Mouse (Mus musculus): ENCODE results near the gene Lmntd1. TPM values are rescaled to one million over a fixed set of nuclear protein-coding genes. Genes with fewer than 3 reads are reported as not detected.

Lmntd1 gene
- total RNA-seq, 4 experiments from 2014 or later, result 1.1 to 3.6 (median 3.2) TPM

GRCm38 (mm10) chr6:145605203-145605602 lies 8.9 kb downstream of the Lmntd1 start:
- no peak for DNase-seq (ENCODE audit: low spot score)

DNA sequence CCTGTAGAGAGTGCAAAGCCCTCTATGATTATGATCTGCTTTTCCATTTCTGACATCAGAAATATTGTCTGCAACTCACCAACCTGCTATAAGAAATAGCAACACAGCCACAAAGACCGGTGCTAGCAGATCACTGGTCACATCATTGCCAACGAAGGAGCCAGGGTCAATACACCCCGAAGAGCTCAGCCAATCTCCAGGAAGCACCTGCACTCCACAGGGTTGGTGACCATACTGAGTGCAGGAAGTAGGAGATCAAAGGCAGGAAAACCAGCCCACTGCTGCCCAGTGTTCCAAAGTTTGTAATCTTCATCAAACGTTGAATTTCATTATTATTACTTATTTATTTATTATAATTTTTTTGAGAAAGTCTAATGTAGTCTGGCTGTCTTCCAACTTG lies 9.5 kb downstream of the Lmntd1 start:
- DNase-seq (ENCODE audit: low spot score), result no peak

GRCm38 (mm10) chr6:145604126-145604525 lies 10.0 kb downstream of the Lmntd1 start:
- no peak for DNase-seq (ENCODE audit: low spot score)

DNA sequence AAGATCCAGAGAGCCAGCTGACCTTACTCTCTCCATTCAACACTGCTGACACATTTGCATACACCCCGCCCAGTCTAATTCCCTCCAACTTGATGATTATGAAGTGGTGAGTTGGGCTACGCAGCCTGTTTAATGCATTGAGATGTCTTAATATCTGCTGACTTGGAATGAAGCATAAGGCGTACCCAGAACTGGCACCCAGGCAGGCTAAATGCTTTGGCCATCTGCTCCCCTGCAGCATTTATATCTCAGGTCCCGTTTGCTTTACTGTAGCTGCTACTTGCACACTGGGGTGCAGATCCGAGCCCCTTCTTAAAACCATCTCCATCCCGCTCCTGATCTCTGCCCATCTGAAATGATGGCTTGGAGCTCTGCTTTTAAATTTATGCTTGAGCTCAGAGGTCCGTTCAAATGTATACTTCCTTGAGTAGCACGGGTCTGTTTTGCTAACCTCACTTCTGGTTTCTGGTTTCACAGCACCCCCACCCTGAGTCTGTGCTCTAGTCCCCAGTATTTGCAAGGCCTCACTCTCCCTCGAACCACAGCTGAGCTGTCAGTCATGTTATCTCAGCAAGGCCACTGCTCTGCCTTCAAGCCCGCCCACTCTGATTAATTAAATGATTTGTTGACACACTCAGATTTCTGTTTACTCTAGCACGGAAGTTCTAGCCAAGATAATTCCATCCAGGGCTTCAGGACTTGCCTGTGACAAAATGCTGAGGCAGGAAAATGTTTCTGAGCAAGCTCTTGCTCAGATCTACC lies 15.1 kb downstream of the Lmntd1 start:
- DNase-seq (ENCODE audit: low spot score), result no peak

- no peak for DNase-seq (ENCODE audit: low spot score)
Observed at GRCm38 (mm10) chr6:145595905-145596304, 18.2 kb downstream of the Lmntd1 start.

DNA sequence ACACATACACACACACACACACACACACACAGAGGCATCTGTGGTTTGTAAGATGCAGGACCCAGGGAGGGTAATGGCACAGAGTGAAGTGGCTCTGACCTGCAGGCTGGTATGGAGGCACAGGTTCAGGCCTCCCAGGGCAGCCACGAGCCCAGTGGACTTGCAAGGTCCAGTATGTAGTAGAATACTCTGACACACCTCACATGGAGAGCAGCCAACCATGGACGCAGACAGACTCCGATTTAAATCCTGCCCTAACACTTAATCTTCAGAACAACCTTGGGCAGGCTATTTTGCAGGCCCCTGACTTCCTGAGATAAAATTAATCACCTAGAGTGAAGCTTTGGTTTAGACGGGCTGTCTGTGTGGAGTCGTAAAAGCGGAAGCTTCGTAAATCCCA lies 20.1 kb downstream of the Lmntd1 start:
- DNase-seq (ENCODE audit: low spot score), result no peak

GRCm38 (mm10) chr6:145592531-145592998 lies 21.6 kb downstream of the Lmntd1 start:
- no peak for DNase-seq (ENCODE audit: low spot score)

DNA sequence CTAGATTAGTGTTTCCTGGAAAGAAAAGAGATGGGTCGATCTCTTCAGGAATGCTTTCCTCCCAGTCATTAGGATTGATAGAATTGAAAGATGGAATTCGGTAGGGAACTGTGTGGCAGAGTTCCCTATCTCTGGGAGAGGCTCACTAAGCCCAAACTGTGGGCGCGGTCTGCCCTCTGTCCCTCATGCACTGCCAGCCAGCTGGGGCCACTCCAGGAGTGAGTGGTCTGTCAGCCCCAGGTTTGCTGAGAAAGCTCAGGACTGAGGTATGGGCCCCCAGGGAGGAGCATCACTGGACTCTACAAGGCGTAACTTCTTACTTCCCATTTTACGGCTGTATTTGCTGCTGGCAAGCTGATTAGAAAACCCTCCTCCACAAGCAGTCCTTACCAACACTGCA lies 22.1 kb downstream of the Lmntd1 start:
- DNase-seq (ENCODE audit: low spot score), result no peak

- DNase-seq (ENCODE audit: low spot score), result no peak
Observed at GRCm38 (mm10) chr6:145591578-145591977, 22.5 kb downstream of the Lmntd1 start.

- DNase-seq (ENCODE audit: low spot score), result no peak
Observed at GRCm38 (mm10) chr6:145590501-145591293, 23.4 kb downstream of the Lmntd1 start.

DNA sequence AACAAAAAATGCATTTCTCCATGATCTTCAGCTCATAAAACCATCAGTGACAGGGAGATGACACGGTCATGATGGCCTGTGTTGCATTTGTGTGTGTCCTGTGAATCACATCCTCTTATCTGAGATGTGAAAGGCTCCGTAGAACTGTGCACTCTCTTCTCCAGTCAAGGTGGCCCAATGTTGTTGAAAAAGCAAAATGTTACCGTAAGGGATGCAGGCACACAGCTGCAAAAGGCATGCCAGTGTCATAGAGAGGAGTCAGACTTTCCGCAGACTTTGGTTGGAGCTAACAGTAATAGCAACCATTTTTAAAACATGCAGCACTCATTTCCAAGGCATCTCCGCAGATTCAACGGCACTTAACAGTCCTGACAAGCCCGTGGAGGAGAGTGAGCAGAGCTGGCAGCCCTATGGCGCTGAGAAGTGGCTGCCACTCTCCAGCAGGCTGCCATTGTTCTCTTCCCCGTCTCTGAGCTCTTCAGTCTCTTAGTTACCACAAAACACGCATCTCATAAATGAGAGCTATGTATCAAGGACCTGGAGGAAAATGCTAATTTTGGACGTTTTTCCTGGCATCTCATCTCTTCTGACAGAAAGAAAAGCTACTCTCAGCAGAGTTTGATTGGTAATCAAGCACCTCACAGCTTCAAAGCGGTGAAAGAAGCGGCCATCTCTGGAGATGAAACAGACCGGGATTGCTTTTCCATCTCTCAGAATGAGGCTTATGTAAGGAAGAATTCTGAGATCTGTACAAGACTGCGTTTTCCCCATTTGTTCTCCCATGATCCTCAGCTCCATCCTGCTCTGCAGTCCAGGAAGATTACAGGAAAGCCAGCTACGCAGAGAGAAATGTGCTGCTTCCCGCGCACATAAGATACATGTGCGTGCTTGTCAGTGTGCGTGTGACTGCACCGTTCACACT lies 28.8 kb downstream of the Lmntd1 start:
- DNase-seq (ENCODE audit: low spot score), result no peak

- DNase-seq (ENCODE audit: low spot score), result no peak
Observed at GRCm38 (mm10) chr6:145581366-145582170, 32.6 kb downstream of the Lmntd1 start.

GRCm38 (mm10) chr6:145579761-145580160 lies 34.4 kb downstream of the Lmntd1 start:
- no peak for DNase-seq (ENCODE audit: low spot score)

DNA sequence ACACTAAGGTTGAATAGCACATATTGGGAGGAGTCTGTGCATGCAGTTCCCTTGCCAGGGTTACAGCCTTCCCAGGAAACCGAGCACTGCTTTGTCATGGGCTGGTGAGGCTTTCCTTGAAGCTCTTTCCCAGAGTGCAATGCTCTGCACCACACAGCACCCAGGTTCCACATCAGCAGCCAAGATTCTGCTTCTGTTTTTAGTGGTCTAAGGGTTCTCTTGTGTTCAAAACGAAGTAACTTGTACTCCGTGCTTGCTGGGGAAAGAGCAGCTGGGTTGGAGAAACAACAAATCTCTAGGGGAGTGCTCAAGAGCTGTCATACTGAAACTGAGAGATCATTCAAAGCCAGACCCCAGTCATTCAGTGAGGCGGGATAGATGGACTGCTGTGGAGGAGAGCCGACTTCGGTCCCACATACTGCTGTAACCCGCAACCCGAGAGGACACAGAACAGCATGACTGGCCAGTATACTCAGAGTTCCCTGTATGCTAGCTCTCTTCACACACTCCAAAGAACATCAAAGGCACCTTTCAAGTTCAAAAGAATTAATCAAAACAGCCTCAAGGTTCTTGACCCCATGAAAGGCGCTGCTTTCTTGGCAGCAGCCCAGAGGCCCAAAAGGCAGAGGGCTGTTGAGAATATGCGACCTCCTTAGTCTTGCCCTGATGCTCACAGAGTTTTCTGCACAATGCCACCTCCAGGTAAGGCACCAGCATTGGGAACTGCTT lies 35.5 kb downstream of the Lmntd1 start:
- no peak for DNase-seq (ENCODE audit: low spot score)

DNA sequence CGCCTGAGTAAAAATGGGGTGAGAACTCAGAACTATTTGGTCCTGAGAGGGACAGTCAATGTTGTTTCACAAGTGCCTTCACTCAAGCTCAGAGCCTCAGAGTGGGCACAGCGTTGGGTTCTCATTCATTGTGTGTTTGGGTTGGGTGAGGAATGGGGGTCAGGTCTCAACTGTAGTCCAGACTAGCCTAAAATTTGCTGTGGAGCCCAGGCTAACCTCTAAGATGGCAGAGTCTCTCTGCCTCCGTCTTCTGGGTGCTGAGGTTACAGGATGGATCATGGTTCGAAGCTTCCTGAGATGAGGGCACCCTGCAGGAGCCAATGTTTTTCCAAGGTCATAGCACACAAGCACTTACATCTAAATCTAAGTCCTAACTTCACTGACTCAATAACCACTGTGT lies 37.4 kb downstream of the Lmntd1 start:
- DNase-seq (ENCODE audit: low spot score), result no peak

DNA sequence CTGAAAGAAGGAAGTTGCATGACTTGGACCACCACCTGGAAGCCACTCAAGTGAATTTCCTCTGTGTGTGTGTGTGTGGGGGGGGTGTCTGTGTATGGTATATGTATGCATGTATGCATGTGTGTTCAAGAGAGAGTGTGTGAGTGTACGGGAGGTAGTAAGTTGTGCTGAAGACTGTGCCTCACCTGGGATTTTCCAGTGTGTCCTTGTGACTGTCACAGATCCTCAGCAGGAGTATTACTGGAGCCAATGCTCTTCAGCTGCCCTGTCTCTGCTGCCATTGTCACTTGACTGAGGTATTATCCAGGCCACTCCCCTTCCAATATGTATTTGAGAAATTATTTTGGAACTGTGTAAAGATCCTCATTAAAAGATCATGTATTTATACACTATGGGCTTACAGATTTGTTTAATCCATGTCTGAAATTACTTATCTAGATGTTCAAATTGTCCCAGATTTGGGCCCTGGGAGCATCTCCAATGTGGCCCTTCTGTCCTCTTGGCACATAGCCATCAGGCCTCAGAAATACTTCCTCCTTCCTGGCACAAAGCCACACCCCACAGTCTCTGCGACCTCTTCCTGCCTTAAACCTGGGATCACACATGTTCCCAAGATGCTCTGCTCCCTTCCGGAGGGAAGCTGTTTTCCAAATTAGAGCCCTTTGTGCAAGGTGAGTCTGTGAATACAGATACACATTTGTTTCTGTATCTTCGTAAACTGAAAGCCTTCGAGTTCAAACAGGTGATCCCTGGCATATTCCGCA lies 40.7 kb downstream of the Lmntd1 start:
- DNase-seq (ENCODE audit: low spot score), result no peak

DNA sequence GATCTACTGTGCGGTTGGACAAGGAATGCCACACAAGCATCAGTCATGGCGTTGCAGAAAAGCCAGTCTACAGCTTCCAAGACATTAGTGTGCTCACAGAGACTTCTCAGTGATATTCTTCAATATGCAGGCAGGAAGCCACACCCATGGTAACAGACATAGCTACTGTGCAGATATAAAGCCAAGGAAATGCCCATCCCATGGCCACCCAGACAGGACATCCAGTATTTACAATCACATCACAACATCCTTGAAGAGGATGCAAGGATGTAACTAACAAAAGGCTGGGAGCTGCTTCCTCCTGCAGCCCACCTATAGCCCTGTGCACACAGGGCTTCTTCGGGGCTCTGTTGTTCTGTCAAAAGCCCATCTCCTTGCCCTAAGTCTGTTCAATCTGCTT lies 45.4 kb downstream of the Lmntd1 start:
- DNase-seq (ENCODE audit: low spot score), result no peak

GRCm38 (mm10) chr6:145567832-145568231 lies 46.3 kb downstream of the Lmntd1 start:
- DNase-seq (ENCODE audit: low spot score), result no peak

DNA sequence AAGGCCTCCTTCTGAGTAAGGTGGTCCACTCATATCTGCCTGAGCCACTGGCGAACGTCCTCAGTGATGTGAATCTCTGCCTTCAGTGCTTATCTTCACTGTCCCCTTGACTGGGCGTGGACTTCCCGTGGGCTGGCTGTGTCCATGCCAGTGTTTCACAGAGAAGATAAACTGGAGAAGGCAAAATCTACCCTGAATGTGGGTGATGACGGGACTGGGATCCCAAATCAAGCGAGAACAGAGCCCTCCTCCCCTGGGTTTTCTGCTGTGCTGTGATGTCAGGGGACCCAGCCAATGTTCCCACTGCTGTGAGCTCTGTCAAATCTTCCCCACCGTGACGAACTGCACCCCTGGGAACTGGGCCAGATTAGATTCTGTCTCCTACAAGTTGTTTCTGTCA lies 46.8 kb downstream of the Lmntd1 start:
- no peak for DNase-seq (ENCODE audit: low spot score)

DNA sequence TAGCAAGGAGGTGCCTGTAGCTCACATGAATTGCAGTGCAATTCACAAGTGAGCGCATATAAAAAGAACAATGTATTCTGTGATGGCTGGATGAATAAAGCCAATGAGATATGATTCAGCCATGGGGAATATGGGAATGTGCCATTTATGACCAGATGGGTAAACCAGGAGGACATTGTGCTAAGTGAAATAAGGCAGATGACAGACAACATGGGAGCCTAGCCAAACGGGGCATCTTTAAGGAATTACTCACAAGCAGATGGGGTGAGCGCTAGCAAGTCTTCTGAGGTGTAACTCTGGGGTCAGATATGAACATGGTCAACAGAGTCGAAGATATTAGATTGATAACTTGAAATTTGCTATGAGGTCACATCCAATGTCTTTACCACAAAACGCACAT lies 48.5 kb downstream of the Lmntd1 start:
- no peak for DNase-seq (ENCODE audit: low spot score)

Measured in heart, adult 8-10 months (tissue).